Mouse (Mus musculus) liver, embryonic 13.5 days (tissue): ENCODE measurements around the gene Eftud2. TPM values are rescaled to one million over a fixed set of nuclear protein-coding genes. Genes with fewer than 3 reads are reported as not detected.

ENCODE experiments used
- ATAC-seq: fragments of 200-750 bp; cut with Nextera tagmentation; 2 replicates; pipeline ENCODE4 v1.8.0; 2017; ENCODE audit warnings: low read depth, mild to moderate bottlenecking, moderate number of reproducible peaks, moderate library complexity
- DNase-seq: peaks from one replicate; pipeline ENCODE4 v3.0.0; 2022
- H3K27ac ChIP-seq: fragments of 300-500 bp; sonication (generic); 2 replicates; pipeline ENCODE4 v1.5.1; 2015; ENCODE audit warnings: moderate library complexity, mild to moderate bottlenecking, inconsistent platforms
- H3K27me3 ChIP-seq: fragments of 300-500 bp; sonication (generic); 2 replicates; pipeline ENCODE4 v1.6.1; 2015; ENCODE audit warnings: mild to moderate bottlenecking, inconsistent platforms
- H3K36me3 ChIP-seq: fragments of 300-500 bp; sonication (generic); 2 replicates; pipeline ENCODE4 v1.6.1; 2015; ENCODE audit warnings: mild to moderate bottlenecking, inconsistent platforms
- H3K4me1 ChIP-seq: fragments of 300-500 bp; sonication (generic); replicated peaks from 2 replicates; pipeline ENCODE4 v1.6.1; 2015; ENCODE audit warnings: inconsistent platforms
- H3K4me2 ChIP-seq: fragments of 300-500 bp; sonication (generic); 2 replicates; pipeline ENCODE4 v1.6.1; 2015; ENCODE audit warnings: inconsistent platforms, mild to moderate bottlenecking, moderate library complexity
- H3K4me3 ChIP-seq: fragments of 300-500 bp; sonication (generic); replicated peaks from 2 replicates; pipeline ENCODE4 v1.5.1; 2015; ENCODE audit warnings: mild to moderate bottlenecking, inconsistent platforms
- H3K9ac ChIP-seq: fragments of 300-500 bp; sonication (generic); 2 replicates; pipeline ENCODE4 v1.6.1; 2015; ENCODE audit warnings: mild to moderate bottlenecking, inconsistent platforms
- H3K9me3 ChIP-seq: fragments of 300-500 bp; sonication (generic); replicated peaks from 2 replicates; pipeline ENCODE4 v1.6.1; 2016; ENCODE audit warnings: inconsistent platforms
- WGBS: fragments of 180-500 bp; shearing (Covaris S2); methylation state at CpG from one replicate; pipeline ENCODE4 v1.1.7; 2015; ENCODE audit not compliant: insufficient replicate concordance; 5-methylcytosine and 5-hydroxymethylcytosine counted together
- polyA plus RNA-seq: library from polyadenylated mRNA; unstranded; fragments of >200 nt; fragmentation: Nextera tagmentation; extraction: Ambion mirVana; gene quantifications from 2 replicates; pipeline ENCODE4 v1.2.1, GENCODE M21; 2015

Eftud2 gene
- polyA plus RNA-seq, result 144 and 160 TPM in 2 replicates

- peaks cover 48% of the 10 kb centered on the region for H3K4me1 ChIP-seq
- WGBS, result under 1% methylated on average over 62 of the region's 62 CpGs
- ATAC-seq, result peak; percentile 89
These were observed at the start of gene Eftud2, which contains the start of gene Ccdc103 for GRCm38 (mm10) chr11:102880585-102881313. TSS of gene Eftud2 (minus strand) at chr11:102880985. TSS of gene Ccdc103 (plus strand) at chr11:102881204.

GRCm38 (mm10) chr11:102925351-102925717 lies 44.5 kb upstream of the Eftud2 start:
- DNase-seq, result no peak

More at GRCm38 (mm10) chr11:102880585-102881313, at the start of gene Eftud2, which contains the start of gene Ccdc103:
- H3K9me3 ChIP-seq, result no peaks in the 10 kb centered on the region
- peak within 1 kb of the TSS; percentile 82 for H3K27ac ChIP-seq
- peaks cover 29% of the 10 kb centered on the region for H3K27me3 ChIP-seq
- DNase-seq, result peak; percentile 91
- peak within 1 kb of the TSS; percentile 87 for H3K9ac ChIP-seq
- H3K4me2 ChIP-seq, result peak within 1 kb of the TSS; percentile 88
- H3K36me3 ChIP-seq, result peaks cover 23% of the 10 kb centered on the region
- H3K4me3 ChIP-seq, result peak within 1 kb of the TSS; percentile 81

GRCm38 (mm10) chr11:102924557-102925350 lies 44.0 kb upstream of the Eftud2 start, which contains the start of gene Kif18b:
TSS of gene Kif18b (minus strand) at chr11:102925124.
- Histone ChIP-seq H3K9ac (peak within 1 kb of the TSS; percentile 93), H3K9me3 (no peaks in the 10 kb centered on the region), H3K4me2 (peak within 1 kb of the TSS; percentile 77), H3K36me3 (peaks cover 31% of the 10 kb centered on the region), H3K4me1 (peaks cover 46% of the 10 kb centered on the region), H3K4me3 (peak within 1 kb of the TSS; percentile 86), H3K27me3 (0 out of 2 replicates have a peak, but pooled peaks cover 4% of the 10 kb centered on the region), H3K27ac (peak within 1 kb of the TSS; percentile 95)
- under 1% methylated on average over 62 of the region's 62 CpGs for WGBS
- ATAC-seq (peak; percentile 91), DNase-seq (peak; percentile 93)

More at GRCm38 (mm10) chr11:102925351-102925717, 44.5 kb upstream of the Eftud2 start:
- Histone ChIP-seq H3K27ac (peak overlapping the region; percentile 95), H3K4me1 (peaks cover 46% of the 10 kb centered on the region), H3K9me3 (no peaks in the 10 kb centered on the region), H3K4me2 (peak overlapping the region; percentile 77), H3K9ac (peak overlapping the region; percentile 93), H3K27me3 (peaks cover 5% of the 10 kb centered on the region; the same call in 1 of the 2 replicates), H3K4me3 (peak overlapping the region; percentile 86), H3K36me3 (peaks cover 27% of the 10 kb centered on the region)
- WGBS, result 0% methylated on average over 10 of the region's 10 CpGs
- ATAC-seq, result peak; percentile 41

GRCm38 (mm10) chr11:102921491-102921890 lies 40.7 kb upstream of the Eftud2 start:
- H3K4me1 ChIP-seq, result peaks cover 44% of the 10 kb centered on the region
- peaks cover 45% of the 10 kb centered on the region for H3K36me3 ChIP-seq
- no peak for ATAC-seq
- peak overlapping the region; percentile 6; the same call in 1 of the 2 replicates for H3K4me3 ChIP-seq
- no peaks in the 10 kb centered on the region for H3K27me3 ChIP-seq
- no peaks in the 10 kb centered on the region for H3K9me3 ChIP-seq
- 84% methylated on average over 6 of the region's 6 CpGs for WGBS
- no peak overlapping the region for H3K27ac ChIP-seq
- 0 out of 2 replicates have a peak overlapping the region, but pooled peaks have one; percentile 23 for H3K9ac ChIP-seq
- no peak for DNase-seq
- H3K4me2 ChIP-seq, result no peak overlapping the region; the same call in 1 of the 2 replicates

GRCm38 (mm10) chr11:102918077-102918476 lies 37.3 kb upstream of the Eftud2 start:
- WGBS, result 89% methylated on average over 4 of the region's 4 CpGs
- Histone ChIP-seq H3K4me3 (no peak overlapping the region), H3K27me3 (no peaks in the 10 kb centered on the region), H3K4me1 (peaks cover 25% of the 10 kb centered on the region), H3K27ac (no peak overlapping the region), H3K9me3 (no peaks in the 10 kb centered on the region), H3K36me3 (peaks cover 79% of the 10 kb centered on the region), H3K4me2 (no peak overlapping the region), H3K9ac (no peak overlapping the region)
- ATAC-seq (no peak), DNase-seq (no peak)

- WGBS, result 86% methylated on average over 9 of the region's 9 CpGs
These were observed 34.6 kb upstream of the Eftud2 start for GRCm38 (mm10) chr11:102915380-102915779.

DNA sequence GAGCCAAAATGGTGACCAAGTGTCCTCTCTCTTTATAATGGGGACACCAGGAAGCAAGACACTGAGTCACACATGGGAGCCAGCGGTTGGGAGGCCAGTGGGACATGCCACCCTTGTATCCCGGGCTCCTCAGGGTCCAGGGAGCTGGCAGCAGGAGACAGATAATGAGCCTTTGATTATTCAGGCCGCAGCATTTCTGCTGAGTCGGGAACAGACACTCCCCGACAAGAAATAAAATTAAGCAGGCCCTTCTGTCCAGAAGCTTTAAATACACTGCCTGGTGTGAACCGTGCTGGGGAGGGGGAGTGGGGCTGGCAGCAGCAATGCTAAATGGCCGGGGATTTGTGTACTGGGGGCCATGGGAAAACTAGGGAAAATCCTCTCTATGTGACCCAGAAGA lies 30.6 kb upstream of the Eftud2 start:
- Histone ChIP-seq H3K4me3 (no peak overlapping the region), H3K36me3 (peaks cover 99% of the 10 kb centered on the region), H3K9ac (no peak overlapping the region), H3K4me1 (no peaks in the 10 kb centered on the region), H3K27ac (no peak overlapping the region), H3K9me3 (no peaks in the 10 kb centered on the region), H3K27me3 (no peaks in the 10 kb centered on the region), H3K4me2 (no peak overlapping the region)
- ATAC-seq (no peak), DNase-seq (no peak)
- 82% methylated on average over 7 of the region's 7 CpGs for WGBS

More at GRCm38 (mm10) chr11:102915380-102915779, 34.6 kb upstream of the Eftud2 start:
- no peak for ATAC-seq
- no peak overlapping the region for H3K9ac ChIP-seq
- H3K36me3 ChIP-seq, result peaks cover 79% of the 10 kb centered on the region
- no peak overlapping the region for H3K27ac ChIP-seq
- no peaks in the 10 kb centered on the region; the same call in 1 of the 2 replicates for H3K4me1 ChIP-seq
- H3K27me3 ChIP-seq, result no peaks in the 10 kb centered on the region
- H3K4me3 ChIP-seq, result no peak overlapping the region
- no peak for DNase-seq
- H3K4me2 ChIP-seq, result no peak overlapping the region
- no peaks in the 10 kb centered on the region for H3K9me3 ChIP-seq

- WGBS, result 80% methylated on average over 7 of the region's 7 CpGs
These were observed 22.9 kb upstream of the Eftud2 start for GRCm38 (mm10) chr11:102903654-102904053.

GRCm38 (mm10) chr11:102902107-102902506 lies 21.3 kb upstream of the Eftud2 start:
- WGBS, result 75% methylated on average over 5 of the region's 5 CpGs
- no peak for ATAC-seq
- H3K4me2 ChIP-seq, result no peak overlapping the region
- H3K4me1 ChIP-seq, result peaks cover 22% of the 10 kb centered on the region
- no peaks in the 10 kb centered on the region for H3K9me3 ChIP-seq
- no peak overlapping the region for H3K9ac ChIP-seq
- no peak overlapping the region for H3K27ac ChIP-seq
- no peak overlapping the region for H3K4me3 ChIP-seq
- peaks cover 31% of the 10 kb centered on the region for H3K36me3 ChIP-seq
- no peak for DNase-seq
- peaks cover 6% of the 10 kb centered on the region for H3K27me3 ChIP-seq

More at GRCm38 (mm10) chr11:102903654-102904053, 22.9 kb upstream of the Eftud2 start:
- ATAC-seq, result no peak
- Histone ChIP-seq H3K36me3 (peaks cover 47% of the 10 kb centered on the region), H3K4me1 (peaks cover 15% of the 10 kb centered on the region), H3K4me3 (no peak overlapping the region), H3K27ac (no peak overlapping the region), H3K4me2 (no peak overlapping the region), H3K9me3 (no peaks in the 10 kb centered on the region), H3K9ac (no peak overlapping the region), H3K27me3 (no peaks in the 10 kb centered on the region; the same call in none of the 2 replicates)
- no peak for DNase-seq

- H3K9me3 ChIP-seq, result no peaks in the 10 kb centered on the region
- peaks cover 31% of the 10 kb centered on the region for H3K4me1 ChIP-seq
- H3K9ac ChIP-seq, result no peak overlapping the region
- H3K27ac ChIP-seq, result peak overlapping the region; percentile 1; the same call in 1 of the 2 replicates
- H3K4me2 ChIP-seq, result no peak overlapping the region
- peaks cover 12% of the 10 kb centered on the region for H3K27me3 ChIP-seq
- ATAC-seq (no peak), DNase-seq (no peak)
- 52% methylated on average over 4 of the region's 4 CpGs for WGBS
- H3K36me3 ChIP-seq, result peaks cover 22% of the 10 kb centered on the region
- H3K4me3 ChIP-seq, result no peak overlapping the region
These were observed 20.4 kb upstream of the Eftud2 start for GRCm38 (mm10) chr11:102901199-102901598.

- Histone ChIP-seq H3K4me3 (no peak within 1 kb of the TSS), H3K9ac (no peak within 1 kb of the TSS), H3K4me1 (peaks cover 35% of the 10 kb centered on the region), H3K36me3 (peaks cover 18% of the 10 kb centered on the region), H3K27ac (peak within 1 kb of the TSS; percentile 1; the same call in 1 of the 2 replicates), H3K27me3 (peaks cover 12% of the 10 kb centered on the region), H3K9me3 (no peaks in the 10 kb centered on the region), H3K4me2 (no peak within 1 kb of the TSS)
- ATAC-seq (no peak), DNase-seq (peak; percentile 62)
- 12% methylated on average over 7 of the region's 7 CpGs for WGBS
These were observed 20.0 kb upstream of the Eftud2 start, which contains the start of gene Gfap for GRCm38 (mm10) chr11:102900763-102901162. TSS of gene Gfap (minus strand) at chr11:102900912.
